In the genomic region with DNA sequence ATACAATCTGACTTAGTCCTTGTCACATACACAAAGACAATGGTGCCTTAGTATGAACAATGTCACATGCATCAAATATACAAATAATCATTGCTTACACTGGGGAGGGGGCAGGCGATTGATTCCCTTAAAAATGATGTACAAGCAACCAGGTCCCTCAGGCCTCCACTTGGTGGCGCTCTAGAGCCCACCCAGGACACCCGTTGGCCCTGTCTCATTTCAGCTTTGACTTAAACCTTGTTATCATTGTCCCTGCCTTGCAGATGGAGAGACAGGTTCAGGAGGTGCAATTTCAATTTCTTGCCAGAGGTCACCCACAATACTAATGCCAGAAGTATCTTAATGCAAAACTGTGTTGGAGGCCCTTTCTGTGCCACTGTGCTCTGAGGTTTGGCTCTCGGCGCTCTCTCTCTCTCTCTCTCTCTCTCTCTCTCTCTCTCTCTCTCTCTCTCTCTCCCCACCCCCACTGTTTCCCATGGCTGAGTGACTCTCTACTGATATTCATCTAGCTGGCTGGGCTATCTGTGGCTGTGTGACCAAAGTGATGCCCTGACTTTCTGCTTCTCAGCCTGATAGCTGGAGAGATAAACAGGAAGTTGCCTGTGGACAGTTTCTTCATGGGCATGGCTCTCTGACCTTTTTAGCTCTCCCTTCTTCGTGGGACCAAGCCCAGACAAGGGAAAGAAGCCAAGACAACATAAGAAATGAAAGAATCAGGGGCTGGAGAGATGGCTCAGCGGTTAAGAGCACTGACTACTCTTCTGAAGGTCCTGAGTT, we compare ENCODE assay signal across 9 mouse cellular contexts. TPM values are rescaled to one million over a fixed set of nuclear protein-coding genes. Genes with fewer than 3 reads are reported as not detected.
DNase-seq lines count a peak whose midpoint lies in the region; ATAC-seq and TF ChIP-seq lines count a peak whose summit lies in the region.
"Had no signal": no experiment of that assay in that cellular context is flagged by ENCODE, and none has a peak within 500 bp of the region (broad histone marks: within the 10 kb centered on the region; RNA-seq: fewer than 3 reads in every experiment).

No protein-coding gene starts in this region.

- no peak overlapping the region for H3K4me3 ChIP-seq in midbrain, embryonic 14.5 days (replicated peaks; ENCODE audit: low read depth, low read length)
- H3K4me3 ChIP-seq in midbrain, embryonic 15.5 days: no peak overlapping the region
- H3K4me3 ChIP-seq in lung, adult 2 months (replicated peaks; ENCODE audit: extremely low read depth, low read depth, low read length): no peak overlapping the region
- no peak overlapping the region for H3K4me3 ChIP-seq in stomach, postnatal 0 days (ENCODE audit: low read depth, low read length)

- no peaks in the 10 kb centered on the region for H3K27me3 ChIP-seq in midbrain, embryonic 14.5 days (ENCODE audit: control insufficient read depth, insufficient read depth, low read length)
- H3K27me3 ChIP-seq in midbrain, embryonic 15.5 days (replicated peaks): no peaks in the 10 kb centered on the region
- no peaks in the 10 kb centered on the region for H3K27me3 ChIP-seq in stomach, postnatal 0 days (ENCODE audit: control insufficient read depth, insufficient read depth, low read length)

- 44% methylated on average over 7 of the region's 7 CpGs for WGBS in midbrain, embryonic 14.5 days
- 39% methylated on average over 7 of the region's 7 CpGs for WGBS in midbrain, embryonic 15.5 days
- WGBS in lung, adult 2 months: 32% methylated on average over 7 of the region's 7 CpGs
- 43% methylated on average over 7 of the region's 7 CpGs for WGBS in stomach, postnatal 0 days

- H3K4me1 ChIP-seq in midbrain, embryonic 14.5 days (ENCODE audit: control insufficient read depth, insufficient read depth, low read length): peaks cover 11% of the 10 kb centered on the region
- peaks cover 16% of the 10 kb centered on the region for H3K4me1 ChIP-seq in midbrain, embryonic 15.5 days
- H3K4me1 ChIP-seq in lung, adult 2 months (ENCODE audit: control insufficient read depth, insufficient read depth, low read length): no peaks in the 10 kb centered on the region
- 0 out of 2 replicates have a peak, but pooled peaks cover 3% of the 10 kb centered on the region for H3K4me1 ChIP-seq in stomach, postnatal 0 days (replicated peaks; ENCODE audit: control insufficient read depth, insufficient read depth)

- H3K36me3 ChIP-seq in midbrain, embryonic 14.5 days (ENCODE audit: control insufficient read depth, insufficient read depth, low read length): no peaks in the 10 kb centered on the region
- no peaks in the 10 kb centered on the region for H3K36me3 ChIP-seq in midbrain, embryonic 15.5 days (replicated peaks)
- no peaks in the 10 kb centered on the region for H3K36me3 ChIP-seq in stomach, postnatal 0 days (ENCODE audit: control insufficient read depth, insufficient read depth, low read length)

- H3K27ac ChIP-seq in midbrain, embryonic 14.5 days (replicated peaks; ENCODE audit: low read depth, low read length): no peak overlapping the region
- H3K27ac ChIP-seq in midbrain, embryonic 15.5 days: no peak overlapping the region
- no peak overlapping the region for H3K27ac ChIP-seq in stomach, postnatal 0 days (replicated peaks)

- TF ChIP-seq EP300 in stomach, postnatal 0 days (optimal IDR thresholded peaks at IDR 0.05): no peak

- TF ChIP-seq CTCF in lung, adult 2 months (IDR thresholded peaks at IDR 0.05; ENCODE audit: insufficient read depth, low read length): peak; percentile 77
- peak; percentile 84 for TF ChIP-seq CTCF in stomach, postnatal 0 days (IDR thresholded peaks at IDR 0.05; ENCODE audit: low read depth)

- H3K9ac ChIP-seq in midbrain, embryonic 14.5 days (replicated peaks; ENCODE audit: low read length): no peak overlapping the region
- no peak overlapping the region for H3K9ac ChIP-seq in midbrain, embryonic 15.5 days
- no peak overlapping the region for H3K9ac ChIP-seq in stomach, postnatal 0 days (ENCODE audit: low read length)

- H3K9me3 ChIP-seq in midbrain, embryonic 14.5 days (ENCODE audit: control insufficient read depth, low read length): no peaks in the 10 kb centered on the region
- H3K9me3 ChIP-seq in midbrain, embryonic 15.5 days: no peaks in the 10 kb centered on the region
- no peaks in the 10 kb centered on the region for H3K9me3 ChIP-seq in stomach, postnatal 0 days (ENCODE audit: control insufficient read depth, low read length)

- DNase-seq in adrenal gland, adult 18-20 months (ENCODE audit: low spot score in 2 of 2): peak; percentile 62 to 72
- DNase-seq in adrenal gland, postnatal 4 days (ENCODE audit: low spot score in 2 of 2): no peak
- peak; percentile 68 for DNase-seq in midbrain, embryonic 14.5 days
- DNase-seq in c-Kit-positive CD71-positive TER-119-negative erythroid progenitor cells, embryonic 14.5 days (ENCODE audit: low read depth): peak; percentile 64
- DNase-seq in heart, postnatal 4 days: peak; percentile 73
- DNase-seq in lung, adult 2 months: peak; percentile 40
- DNase-seq in stomach, postnatal 0 days (ENCODE audit: low spot score): peak; percentile 71

- no peak for ATAC-seq in midbrain, embryonic 14.5 days (ENCODE audit: low FRiP score, low TSS enrichment)
- ATAC-seq in midbrain, embryonic 15.5 days (replicated peaks): no peak
- no peak for ATAC-seq in stomach, postnatal 0 days (ENCODE audit: low FRiP score, low TSS enrichment)

- no peak for TF ChIP-seq POLR2A in lung, adult 2 months (IDR thresholded peaks at IDR 0.05; ENCODE audit: borderline replicate concordance, extremely low read depth, low read depth, low read length)

- H3K4me2 ChIP-seq in midbrain, embryonic 14.5 days (ENCODE audit: low read length): no peak overlapping the region
- no peak overlapping the region for H3K4me2 ChIP-seq in midbrain, embryonic 15.5 days
- H3K4me2 ChIP-seq in stomach, postnatal 0 days (replicated peaks; ENCODE audit: low read depth): no peak overlapping the region

RNA-seq across cellular contexts. Expression of gene Dupd1, which starts 35.7 kb away (rescaled TPM):
- total RNA-seq in adrenal gland, adult 18-20 months (2021): 1 to 10 TPM in 1 of 2 experiments, under 1 TPM in 1; 0.83 to 2.5 TPM
- total RNA-seq in adrenal gland, postnatal 4 days (2021): 1 to 10 TPM; 1.1 to 1.4 TPM
- not detected in 2 replicates for polyA plus RNA-seq in midbrain, embryonic 14.5 days (2014; fragmentation: Nextera tagmentation; extraction: Ambion mirVana)
- 0.15 TPM in 1 of 2 replicates, not detected in the other for polyA plus RNA-seq in midbrain, embryonic 15.5 days (2015; fragmentation: Nextera tagmentation; extraction: Ambion mirVana)
- under 1 TPM in 1 of 2 experiments, not detected in 1; 0.68 TPM for total RNA-seq in heart, postnatal 4 days (2021)
- polyA plus RNA-seq in lung, adult 2 months (2012; rRNA removed): 1.6 TPM in 1 of 2 replicates, not detected in the other
- polyA plus RNA-seq in stomach, postnatal 0 days (2015; fragmentation: Nextera tagmentation; extraction: Ambion mirVana): not detected in 2 replicates
- total RNA-seq: hematopoietic stem cell, adult 5-6 weeks had no signal

Comparison
In these comparisons a context has a peak if more than half of its experiments do, and no peak if none do; other contexts are left out.
1. DNase-seq: peak in adrenal gland, adult 18-20 months (2 of 2), midbrain, embryonic 14.5 days (single experiment), c-Kit-positive CD71-positive TER-119-negative erythroid progenitor cells, embryonic 14.5 days (single experiment), heart, postnatal 4 days (single experiment), lung, adult 2 months (single experiment) and stomach, postnatal 0 days (single experiment); none in adrenal gland, postnatal 4 days (0 of 2).